Mouse (Mus musculus) megakaryocyte-erythroid progenitor cell, adult 5-6 weeks (primary cell): ENCODE results near the gene H2-Q4. TPM values are rescaled to one million over a fixed set of nuclear protein-coding genes. Genes with fewer than 3 reads are reported as not detected.
A peak's percentile ranks its signal among the peaks of the same experiment; 100 is the strongest.
"Not testable (repeated sequence)": the region's sequence is repeated elsewhere in the genome, so short reads cannot be mapped to it uniquely, and the experiment has no call there.

Experiments used
- ATAC-seq: replicated peaks from 2 replicates; pipeline ENCODE4 v1.8.0; 2016; ENCODE audit warnings: mild to moderate bottlenecking, inconsistent platforms; ENCODE audit not compliant: severe bottlenecking, poor library complexity, low FRiP score, low TSS enrichment
- total RNA-seq, 2 experiments: library from RNA; stranded (forward) in 1 of 2; stranded (reverse) in 1 of 2; fragments of 200-1000, 215-1000 nt in 1 of 2; fragments of >200 nt in 1 of 2; fragmentation: Nextera tagmentation in 1 of 2; gene quantifications; 2 replicates each; pipeline ENCODE4 v1.2.3; 2014 to 2017

H2-Q4 gene
- total RNA-seq (2014; fragmentation: Nextera tagmentation) (25.7 and 26.1 TPM in 2 replicates), total RNA-seq (2017) (19.4 and 44.3 TPM in 2 replicates)

GRCm38 (mm10) chr17:35379369-35379728 lies at the start of gene H2-Q4:
Gene H2-Q4, plus strand, starts transcription at chr17:35379617.
- ATAC-seq, result peak; percentile 99

DNA sequence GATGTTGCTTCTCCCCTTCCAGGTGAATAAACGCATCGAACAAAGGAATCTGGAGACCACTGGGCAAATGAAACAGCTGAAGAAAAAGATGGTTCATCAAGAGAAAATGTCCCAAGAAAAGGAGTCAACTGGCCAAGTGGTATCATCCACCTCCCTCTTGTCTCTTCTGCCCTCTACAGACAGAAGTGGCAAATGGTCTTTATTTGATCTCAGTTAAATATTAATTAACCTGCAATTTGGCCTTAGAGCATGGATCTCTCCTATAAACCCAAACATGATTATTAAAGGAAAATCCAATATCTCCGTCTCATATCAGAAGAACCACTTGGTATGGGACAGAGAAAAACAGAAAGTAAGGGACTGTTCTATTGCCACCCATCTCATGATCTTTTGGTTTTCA lies 49.7 kb upstream of the H2-Q4 start:
- not testable (repeated sequence) for ATAC-seq

GRCm38 (mm10) chr17:35331546-35331945 lies 47.9 kb upstream of the H2-Q4 start:
- not testable (repeated sequence) for ATAC-seq

DNA sequence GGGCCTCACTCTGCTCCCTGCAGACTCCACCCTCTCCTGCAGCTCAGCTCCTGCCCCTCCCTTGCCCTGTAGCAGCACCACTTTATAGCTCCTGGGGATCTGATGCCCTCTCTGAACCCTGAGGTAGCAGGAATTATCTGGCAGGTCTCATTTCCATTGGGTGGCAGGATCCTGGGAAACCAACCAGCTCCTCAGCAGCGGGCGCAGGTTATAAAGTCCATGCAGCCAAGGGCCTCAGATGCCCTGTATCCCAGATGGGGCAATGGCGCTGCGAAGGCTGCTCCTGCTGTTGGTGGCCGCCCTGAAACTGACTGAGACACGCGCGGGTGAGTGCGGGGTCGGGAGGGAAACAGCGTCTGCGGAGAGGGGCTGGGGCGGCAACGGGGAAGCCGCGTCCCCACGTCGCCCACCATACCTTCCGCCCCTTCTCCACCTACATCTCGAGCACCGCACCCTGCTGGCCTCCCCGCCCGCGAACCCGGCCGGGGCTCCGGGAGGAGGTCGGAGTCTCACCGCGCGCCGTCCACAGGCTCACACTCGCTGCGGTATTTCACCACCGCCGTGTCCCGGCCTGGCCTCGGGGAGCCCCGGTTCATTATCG lies 37.2 kb upstream of the H2-Q4 start, which contains the start of gene H2-Q2:
H2-Q2 (plus strand) TSS at position 172 of the 601 bp plus-strand sequence.
- no peak for ATAC-seq

GRCm38 (mm10) chr17:35342711-35343476 lies 36.5 kb upstream of the H2-Q4 start:
- ATAC-seq, result no peak

GRCm38 (mm10) chr17:35347659-35348058 lies 31.8 kb upstream of the H2-Q4 start:
- not testable (repeated sequence) for ATAC-seq

DNA sequence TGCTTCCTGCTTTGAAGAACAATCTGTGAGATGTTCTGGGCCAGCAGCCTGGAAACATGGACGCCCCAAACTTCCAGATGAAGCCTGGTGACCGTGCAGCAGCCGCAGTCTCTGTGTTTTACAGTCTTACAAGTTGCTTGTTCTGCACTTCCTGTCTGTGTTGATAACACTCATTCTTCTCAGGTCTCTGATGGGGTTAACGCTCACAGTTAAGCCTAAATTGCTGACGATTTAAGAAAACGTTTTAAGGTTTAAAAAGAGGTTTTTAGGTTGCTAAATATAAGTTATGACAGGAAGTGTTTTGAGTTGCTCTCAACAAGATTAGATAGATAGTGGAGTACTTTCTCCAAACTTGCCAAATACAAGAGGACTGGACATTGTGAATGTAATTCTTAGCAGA lies 26.1 kb upstream of the H2-Q4 start:
- ATAC-seq, result not testable (repeated sequence)

DNA sequence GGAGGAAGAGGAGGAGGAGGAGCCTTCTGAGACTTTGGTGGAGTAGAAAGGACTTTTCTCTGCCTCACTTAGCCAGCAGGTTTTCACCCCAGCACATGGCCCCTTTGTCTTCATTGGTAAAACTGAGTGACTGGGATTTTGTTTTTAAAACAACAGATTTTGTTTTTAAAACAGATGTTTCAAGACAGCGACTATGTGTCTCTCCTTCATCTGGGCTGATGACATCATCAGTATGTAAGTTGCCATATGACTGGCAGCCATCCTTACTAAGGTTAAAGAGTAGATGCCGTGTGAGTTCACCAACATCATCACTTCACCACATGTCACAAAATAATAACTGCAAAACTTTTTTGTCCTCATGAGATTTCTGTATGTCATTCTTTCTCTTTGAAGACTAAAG lies 25.3 kb upstream of the H2-Q4 start:
- ATAC-seq, result no peak

GRCm38 (mm10) chr17:35357086-35357485 lies 22.3 kb upstream of the H2-Q4 start:
- no peak for ATAC-seq

DNA sequence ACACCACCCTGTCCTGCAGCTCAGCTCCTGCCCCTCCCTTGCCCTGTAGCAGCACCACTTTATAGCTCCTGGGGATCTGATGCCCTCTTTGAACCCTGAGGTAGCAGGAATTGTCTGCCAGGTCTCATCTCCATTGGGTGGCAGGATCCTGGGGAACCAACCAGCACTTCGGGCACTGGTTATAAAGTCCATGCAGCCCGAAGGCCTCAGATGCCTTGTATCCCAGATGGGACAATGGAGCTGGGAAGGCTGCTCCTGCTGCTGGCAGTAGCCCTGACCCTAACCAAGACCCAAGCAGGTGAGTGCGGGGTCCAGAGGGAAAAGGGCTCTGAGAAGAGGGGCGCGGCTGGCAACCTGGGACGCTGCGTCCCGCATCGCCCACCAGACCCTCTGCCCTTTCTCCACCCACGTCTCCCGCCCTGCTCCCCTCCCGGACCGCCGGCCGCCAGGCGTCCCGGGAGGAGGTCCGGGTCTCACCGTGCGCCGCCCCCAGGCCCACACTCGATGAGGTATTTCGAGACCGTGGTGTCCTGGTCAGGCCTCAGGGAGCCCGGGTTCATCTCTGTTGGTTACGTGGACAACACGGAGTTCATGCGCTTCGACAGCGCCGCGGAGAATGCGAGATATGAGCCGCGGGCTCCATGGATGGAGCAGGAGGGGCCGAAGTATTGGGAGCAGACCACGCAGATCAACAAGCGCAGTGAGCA lies 20.5 kb upstream of the H2-Q4 start:
- ATAC-seq, result no peak

- no peak for ATAC-seq
These were observed 20.0 kb upstream of the H2-Q4 start for GRCm38 (mm10) chr17:35359470-35359862.

GRCm38 (mm10) chr17:35379729-35380451 lies 473 bp downstream of the H2-Q4 start:
- peak; percentile 43 for ATAC-seq

GRCm38 (mm10) chr17:35389796-35390195 lies 10.4 kb downstream of the H2-Q4 start:
- not testable (repeated sequence) for ATAC-seq

DNA sequence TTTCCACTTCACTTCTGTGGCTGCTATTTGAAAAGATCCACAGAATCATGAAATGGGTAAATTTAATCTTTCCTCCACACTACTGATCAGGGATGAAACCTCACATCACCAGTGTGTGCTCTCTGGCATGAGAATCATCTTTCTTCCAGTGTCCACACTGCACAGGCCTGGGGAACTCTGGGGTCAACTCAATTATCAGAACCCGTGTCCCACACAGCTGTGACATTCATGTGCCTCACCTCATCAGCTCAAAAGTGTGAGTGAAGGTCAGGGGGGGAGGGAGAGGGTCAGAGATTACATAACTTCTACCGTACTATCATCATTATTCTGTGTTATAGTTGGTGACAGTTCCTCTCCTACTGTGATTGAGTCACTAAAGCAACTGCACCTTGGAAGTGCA lies 13.3 kb downstream of the H2-Q4 start:
- ATAC-seq, result not testable (repeated sequence)

- ATAC-seq, result peak; percentile 96
These were observed 14.7 kb downstream of the H2-Q4 start for GRCm38 (mm10) chr17:35393864-35394800.

GRCm38 (mm10) chr17:35396956-35397355 lies 17.5 kb downstream of the H2-Q4 start:
- ATAC-seq, result not testable (repeated sequence)

DNA sequence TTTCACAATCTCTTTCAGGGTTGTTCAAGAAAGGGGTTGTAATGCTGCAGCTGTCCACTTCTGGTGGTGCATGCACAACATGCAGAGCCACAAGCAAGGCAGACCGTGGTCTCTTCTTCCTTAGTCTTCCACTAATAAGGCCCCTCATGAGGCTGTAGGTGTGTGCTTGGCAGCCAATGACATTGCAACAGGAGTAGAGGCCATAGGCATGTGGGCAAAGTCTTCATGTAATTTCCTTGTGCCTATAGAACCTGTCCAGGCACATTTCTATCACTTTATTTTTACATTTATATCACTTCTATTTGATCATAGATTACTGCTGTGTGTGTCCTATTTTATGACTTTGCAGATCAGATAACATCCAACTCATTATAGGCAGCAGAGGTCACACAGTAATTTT lies 33.6 kb downstream of the H2-Q4 start:
- not testable (repeated sequence) for ATAC-seq

GRCm38 (mm10) chr17:35415273-35416129 lies 36.1 kb downstream of the H2-Q4 start:
- ATAC-seq, result not testable (repeated sequence)
